Mouse (Mus musculus): Measurements from ENCODE around the gene Trp53.

The Trp53 gene

GRCm38 (mm10) chr11:69560896-69561854, 19.0 kb upstream of the Trp53 start:
- DNase-seq (ENCODE audit: inconsistent ontology term), result no peak

- no peak for DNase-seq (ENCODE audit: inconsistent ontology term)
Measured at GRCm38 (mm10) chr11:69563373-69563772, 16.8 kb upstream of the Trp53 start.

- DNase-seq (ENCODE audit: inconsistent ontology term), result no peak
Measured at GRCm38 (mm10) chr11:69564391-69564790, 15.8 kb upstream of the Trp53 start.

GRCm38 (mm10) chr11:69565131-69565530, 15.0 kb upstream of the Trp53 start:
- DNase-seq (ENCODE audit: inconsistent ontology term), result no peak

- DNase-seq (ENCODE audit: inconsistent ontology term), result no peak
Measured at GRCm38 (mm10) chr11:69575220-69575619, 4.9 kb upstream of the Trp53 start.

GRCm38 (mm10) chr11:69576307-69576706, 3.9 kb upstream of the Trp53 start:
- no peak for DNase-seq (ENCODE audit: inconsistent ontology term)

GRCm38 (mm10) chr11:69578301-69578700, 1.9 kb upstream of the Trp53 start:
- no peak for DNase-seq (ENCODE audit: inconsistent ontology term)

GRCm38 (mm10) chr11:69579128-69580017, 786 bp upstream of the Trp53 start:
- DNase-seq (ENCODE audit: inconsistent ontology term), result peak; percentile 99

- DNase-seq (ENCODE audit: inconsistent ontology term), result no peak
Measured at GRCm38 (mm10) chr11:69580572-69581146, 500 bp downstream of the Trp53 start.

- peak; percentile 97 for DNase-seq (ENCODE audit: inconsistent ontology term)
Measured at GRCm38 (mm10) chr11:69581147-69581688, 1.1 kb downstream of the Trp53 start.

- DNase-seq (ENCODE audit: inconsistent ontology term), result no peak
Measured at GRCm38 (mm10) chr11:69581814-69582213, 1.7 kb downstream of the Trp53 start.

- DNase-seq (ENCODE audit: inconsistent ontology term), result no peak
Measured at GRCm38 (mm10) chr11:69582230-69582805, 2.2 kb downstream of the Trp53 start.

GRCm38 (mm10) chr11:69584008-69584407, 3.8 kb downstream of the Trp53 start:
- DNase-seq (ENCODE audit: inconsistent ontology term), result no peak

GRCm38 (mm10) chr11:69584937-69585336, 4.8 kb downstream of the Trp53 start:
- DNase-seq (ENCODE audit: inconsistent ontology term), result no peak

- DNase-seq (ENCODE audit: inconsistent ontology term), result no peak
Measured at GRCm38 (mm10) chr11:69585718-69586325, 5.7 kb downstream of the Trp53 start.

- DNase-seq (ENCODE audit: inconsistent ontology term), result no peak
Measured at GRCm38 (mm10) chr11:69589207-69589834, 9.2 kb downstream of the Trp53 start.

GRCm38 (mm10) chr11:69590622-69591021, 10.5 kb downstream of the Trp53 start:
- DNase-seq (ENCODE audit: inconsistent ontology term), result no peak

- no peak for DNase-seq (ENCODE audit: inconsistent ontology term)
Measured at GRCm38 (mm10) chr11:69591424-69591823, 11.3 kb downstream of the Trp53 start.

GRCm38 (mm10) chr11:69591899-69592637, 11.9 kb downstream of the Trp53 start:
- peak; percentile 30 for DNase-seq (ENCODE audit: inconsistent ontology term)

GRCm38 (mm10) chr11:69592799-69593198, 12.6 kb downstream of the Trp53 start:
- DNase-seq (ENCODE audit: inconsistent ontology term), result no peak

Measured in Muller cell, postnatal 12 days (primary cell).